Mouse (Mus musculus) common myeloid progenitor, adult 5-6 weeks (primary cell): Measurements from ENCODE around the gene Olfr104-ps. TPM values are rescaled to one million over a fixed set of nuclear protein-coding genes. Genes with fewer than 3 reads are reported as not detected.

Experiments used
- ATAC-seq: replicated peaks from 2 replicates; pipeline ENCODE4 v1.8.0; 2016; ENCODE audit warnings: low read depth, mild to moderate bottlenecking, moderate TSS enrichment, inconsistent platforms; ENCODE audit not compliant: poor library complexity, severe bottlenecking
- total RNA-seq: library from RNA; stranded (forward); fragments of 200-1000, 187-1606 nt; gene quantifications from 2 replicates; pipeline ENCODE4 v1.2.3, GENCODE M21; 2017

Gene Olfr104-ps
- total RNA-seq, result not detected in 2 replicates

GRCm38 (mm10) chr17:37359282-37359681 is at the start of gene Olfr104-ps:
TSS of gene Olfr104-ps (plus strand) at chr17:37359582.
- no peak for ATAC-seq

GRCm38 (mm10) chr17:37310146-37310699 is 49.2 kb upstream of the Olfr104-ps start:
- ATAC-seq, result no peak

- ATAC-seq, result no peak
Measured at GRCm38 (mm10) chr17:37316954-37317353, 42.4 kb upstream of the Olfr104-ps start, which contains the start of gene Olfr102. TSS of gene Olfr102 (minus strand) at chr17:37317054.

DNA sequence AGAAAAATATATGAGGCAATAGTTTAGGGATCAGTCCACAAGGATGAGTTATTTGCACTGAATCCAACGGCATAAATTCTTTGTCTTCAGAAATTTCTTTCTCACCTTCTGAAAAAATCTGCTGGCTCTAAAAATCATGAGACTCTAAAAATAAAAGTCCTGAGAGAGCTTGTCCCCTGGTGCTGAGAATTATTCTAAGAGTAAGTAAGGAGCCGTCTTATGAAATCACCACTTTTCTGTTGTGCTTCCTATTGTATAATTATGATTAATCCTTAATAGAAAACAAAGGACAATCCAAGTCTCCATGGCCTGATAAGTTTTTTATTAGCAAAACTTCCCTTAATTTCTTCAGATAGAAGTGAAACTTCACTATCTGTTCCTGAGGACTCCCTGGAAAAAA is 19.8 kb upstream of the Olfr104-ps start, which contains the start of gene Olfr103:
Gene Olfr103, minus strand, starts transcription at position 101 of the 400 bp plus-strand sequence.
- ATAC-seq, result no peak

DNA sequence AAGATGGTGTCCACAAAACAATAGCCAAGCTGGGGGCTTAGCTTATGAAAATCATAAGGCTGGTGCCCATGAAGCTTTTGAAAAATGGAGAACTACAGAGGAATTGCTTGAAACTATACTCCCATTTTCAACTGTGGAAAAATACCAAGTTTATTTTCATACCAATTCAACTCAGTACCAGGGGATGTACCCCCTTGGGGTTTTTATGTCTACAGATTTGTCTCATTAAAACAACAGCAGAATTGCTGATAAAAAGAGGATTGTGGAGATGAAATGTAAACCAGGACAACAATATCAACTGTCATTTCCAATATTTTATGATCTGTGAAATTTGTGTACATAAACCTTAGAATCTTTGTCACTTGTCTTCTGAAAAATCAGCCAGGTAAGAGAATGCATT is 19.4 kb downstream of the Olfr104-ps start, which contains the start of gene Olfr105-ps:
Gene Olfr105-ps, plus strand, starts transcription at position 301 of the 400 bp plus-strand sequence.
- no peak for ATAC-seq

DNA sequence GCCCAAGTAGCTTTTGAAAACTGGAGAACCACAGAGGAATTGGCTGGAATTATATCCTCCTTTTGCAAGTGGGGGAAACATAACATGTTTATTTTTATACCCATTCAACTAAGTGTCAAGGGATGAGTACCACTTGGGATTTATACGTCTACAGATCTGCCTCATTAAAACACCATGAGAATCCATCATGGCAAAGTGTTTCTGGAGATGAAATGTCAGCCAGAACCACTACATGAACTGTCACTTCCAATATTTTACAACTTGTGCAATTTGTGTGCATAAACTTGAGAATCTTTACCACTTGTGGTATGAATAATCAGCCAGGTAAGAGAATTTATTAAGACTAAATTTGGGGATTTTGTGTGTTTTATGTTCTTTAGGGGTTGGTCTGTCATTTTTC is 30.7 kb downstream of the Olfr104-ps start, which contains the start of gene Olfr106-ps:
Gene Olfr106-ps, plus strand, starts transcription at position 301 of the 400 bp plus-strand sequence.
- no peak for ATAC-seq

DNA sequence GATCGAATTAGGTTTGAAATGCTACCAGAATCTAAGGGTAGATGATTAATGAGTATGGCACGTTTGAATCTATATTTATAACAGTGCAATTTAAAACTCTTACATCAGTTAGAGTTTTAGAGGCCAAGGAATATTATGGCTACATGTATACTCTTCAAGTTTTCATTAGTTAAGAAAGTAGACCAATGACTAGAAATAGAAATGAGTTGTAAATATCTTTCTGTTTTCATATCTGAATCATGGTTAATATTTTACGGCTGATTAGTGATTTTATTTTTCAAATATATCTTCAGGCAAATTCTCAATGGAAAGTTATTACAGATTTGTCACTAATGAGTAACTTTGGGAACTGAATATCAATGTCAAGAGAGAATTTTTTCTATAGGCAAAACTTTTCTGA is 39.5 kb downstream of the Olfr104-ps start, which contains the start of gene Olfr107:
Gene Olfr107, plus strand, starts transcription at position 301 of the 400 bp plus-strand sequence.
- ATAC-seq, result no peak

DNA sequence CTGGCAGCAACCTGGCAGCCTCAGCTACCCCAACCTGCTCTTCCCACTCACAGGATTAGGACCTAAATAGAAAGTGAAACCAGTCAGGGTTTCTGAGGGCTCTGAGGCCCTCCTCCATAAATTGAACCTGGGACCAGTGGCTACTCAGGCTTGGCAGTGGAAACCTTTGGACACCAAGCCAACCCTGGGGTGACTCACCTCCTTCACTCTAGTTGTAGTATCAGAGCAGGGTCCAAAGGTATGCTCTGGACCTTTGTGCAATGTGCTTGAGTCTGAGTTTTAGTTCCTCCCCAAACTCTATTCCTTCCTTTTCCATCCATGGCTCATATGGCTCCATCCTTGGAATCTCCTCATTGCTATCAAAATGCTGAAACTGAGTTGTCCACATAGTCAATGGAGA is 54.0 kb downstream of the Olfr104-ps start:
- ATAC-seq, result no peak

Other genes with a start within 250 kb of the Olfr104-ps start
- gene Olfr92, start 239.5 kb upstream of the Olfr104-ps start, total RNA-seq, result not detected in 2 replicates
- gene Olfr93, start 198.1 kb upstream of the Olfr104-ps start, total RNA-seq, result not detected in 2 replicates
- gene Ubd, start 165.7 kb upstream of the Olfr104-ps start, total RNA-seq, result 0.24 TPM in 1 of 2 replicates, not detected in the other
- gene Olfr94, start 158.6 kb upstream of the Olfr104-ps start, total RNA-seq, result not detected in 2 replicates
- not detected in 2 replicates for gene Olfr95, start 146.5 kb upstream of the Olfr104-ps start, total RNA-seq
- gene Olfr96, start 139.4 kb upstream of the Olfr104-ps start, total RNA-seq, result not detected in 2 replicates
- gene Olfr97, start 122.3 kb upstream of the Olfr104-ps start, total RNA-seq, result not detected in 2 replicates
- not detected in 2 replicates for gene Olfr98, start 95.8 kb upstream of the Olfr104-ps start, total RNA-seq
- 20.5 and 23.4 TPM in 2 replicates for gene H2-M3, start 89.4 kb upstream of the Olfr104-ps start, total RNA-seq
- gene Olfr99, start 76.1 kb upstream of the Olfr104-ps start, total RNA-seq, result 1.8 TPM in 1 of 2 replicates, not detected in the other
- not detected in 2 replicates for gene Olfr101, start 55.3 kb upstream of the Olfr104-ps start, total RNA-seq
- gene Olfr102, start 42.5 kb upstream of the Olfr104-ps start, total RNA-seq, result not detected in 2 replicates
- not detected in 2 replicates for gene Olfr103, start 19.9 kb upstream of the Olfr104-ps start, total RNA-seq
- not detected in 2 replicates for gene Olfr105-ps, start 19.5 kb downstream of the Olfr104-ps start, total RNA-seq
- gene Olfr106-ps, start 30.8 kb downstream of the Olfr104-ps start, total RNA-seq, result not detected in 2 replicates
- not detected in 2 replicates for gene Olfr107, start 39.6 kb downstream of the Olfr104-ps start, total RNA-seq
- not detected in 2 replicates for gene Olfr108, start 85.9 kb downstream of the Olfr104-ps start, total RNA-seq
- gene Olfr109, start 99.3 kb downstream of the Olfr104-ps start, total RNA-seq, result not detected in 2 replicates
- gene H2-M2, start 124.0 kb downstream of the Olfr104-ps start, total RNA-seq, result not detected in 2 replicates
- not detected in 2 replicates for gene Olfr110, start 132.9 kb downstream of the Olfr104-ps start, total RNA-seq
- gene Olfr111, start 148.4 kb downstream of the Olfr104-ps start, total RNA-seq, result not detected in 2 replicates
- not detected in 2 replicates for gene Olfr112, start 209.9 kb downstream of the Olfr104-ps start, total RNA-seq
- gene Olfr113, start 218.1 kb downstream of the Olfr104-ps start, total RNA-seq, result not detected in 2 replicates
- not detected in 2 replicates for gene Olfr114, start 233.2 kb downstream of the Olfr104-ps start, total RNA-seq